Mouse (Mus musculus) testis, adult 2 months (tissue): Measurements from ENCODE around the gene Mon2. TPM values are rescaled to one million over a fixed set of nuclear protein-coding genes. Genes with fewer than 3 reads are reported as not detected.
A peak's percentile ranks its signal among the peaks of the same experiment; 100 is the strongest.

ENCODE experiments used
- H3K27ac ChIP-seq: fragments of 200-500 bp; 2 replicates; pipeline ENCODE4 v1.5.1; 2012; ENCODE audit warnings: low read depth, low read length; ENCODE audit not compliant: control insufficient read depth, insufficient read depth
- H3K27me3 ChIP-seq: fragments of 200-500 bp; 2 replicates; pipeline ENCODE4 v1.6.1; 2012; ENCODE audit warnings: mild to moderate bottlenecking, low read length, moderate library complexity; ENCODE audit not compliant: control insufficient read depth, insufficient read depth
- H3K36me3 ChIP-seq: fragments of 200-500 bp; 2 replicates; pipeline ENCODE4 v1.6.1; 2012; ENCODE audit warnings: mild to moderate bottlenecking, low read length; ENCODE audit not compliant: control insufficient read depth, insufficient read depth
- H3K4me1 ChIP-seq: fragments of 200-500 bp; 2 replicates; pipeline ENCODE4 v1.6.1; 2012; ENCODE audit warnings: low read length; ENCODE audit not compliant: control insufficient read depth, insufficient read depth
- H3K4me3 ChIP-seq: fragments of 200-500 bp; 2 replicates; pipeline ENCODE4 v1.5.1; 2012; ENCODE audit warnings: low read depth, mild to moderate bottlenecking, low read length, moderate library complexity, mixed read lengths; ENCODE audit not compliant: control insufficient read depth
- CTCF ChIP-seq: fragments of 200-500 bp; IDR thresholded peaks from 2 replicates; pipeline ENCODE4 v1.5.1; 2012; ENCODE audit warnings: low read depth, mild to moderate bottlenecking, inconsistent platforms, low read length, moderate library complexity; ENCODE audit not compliant: control insufficient read depth, insufficient read depth, insufficient replicate concordance
- POLR2A ChIP-seq: fragments of 200-500 bp; IDR thresholded peaks from 2 replicates; pipeline ENCODE4 v1.6.1; 2012; ENCODE audit warnings: low read depth, mild to moderate bottlenecking, inconsistent platforms, low read length, moderate library complexity; ENCODE audit not compliant: control insufficient read depth
- polyA plus RNA-seq: library from polyadenylated mRNA; depleted of rRNA; stranded (reverse); fragments of >200 nt; gene quantifications from 2 replicates; pipeline ENCODE4 v1.2.3, GENCODE M21; 2012

Gene Mon2
- polyA plus RNA-seq, 1 experiment: 17.0 TPM

DNA sequence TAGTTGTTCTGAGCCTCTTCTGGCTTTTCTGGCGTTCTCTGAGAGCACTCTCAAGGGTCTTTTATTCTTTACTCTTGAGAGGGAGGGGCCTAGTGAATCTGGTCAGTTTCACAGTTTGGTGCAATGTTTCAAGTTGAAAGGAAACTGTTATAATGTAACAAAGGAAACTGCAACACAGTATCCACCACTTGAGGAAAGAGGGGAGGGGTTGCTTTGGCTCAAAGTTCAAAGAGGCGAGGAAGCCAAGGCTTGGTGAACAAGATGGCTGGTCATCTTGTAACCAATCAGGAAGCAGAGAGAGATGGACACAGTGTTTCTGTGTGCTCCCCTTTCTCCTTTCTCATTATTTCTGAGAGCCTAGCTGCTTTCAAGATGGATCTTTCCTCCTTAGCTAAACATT lies 10.5 kb upstream of the Mon2 start:
- TF ChIP-seq CTCF: no peak
- TF ChIP-seq POLR2A: no peak
- Histone ChIP-seq H3K36me3 (no peaks in the 10 kb centered on the region), H3K4me1 (peaks cover 4% of the 10 kb centered on the region; the same call in 1 of the 2 replicates), H3K4me3 (no peak overlapping the region), H3K27ac (no peak overlapping the region), H3K27me3 (no peaks in the 10 kb centered on the region)

- no peak for TF ChIP-seq CTCF
- Histone ChIP-seq H3K4me3 (no peak overlapping the region), H3K27ac (no peak overlapping the region), H3K36me3 (no peaks in the 10 kb centered on the region), H3K4me1 (peaks cover 4% of the 10 kb centered on the region; the same call in 1 of the 2 replicates), H3K27me3 (no peaks in the 10 kb centered on the region)
Observed at GRCm38 (mm10) chr10:123084900-123085641, 8.8 kb upstream of the Mon2 start.

DNA sequence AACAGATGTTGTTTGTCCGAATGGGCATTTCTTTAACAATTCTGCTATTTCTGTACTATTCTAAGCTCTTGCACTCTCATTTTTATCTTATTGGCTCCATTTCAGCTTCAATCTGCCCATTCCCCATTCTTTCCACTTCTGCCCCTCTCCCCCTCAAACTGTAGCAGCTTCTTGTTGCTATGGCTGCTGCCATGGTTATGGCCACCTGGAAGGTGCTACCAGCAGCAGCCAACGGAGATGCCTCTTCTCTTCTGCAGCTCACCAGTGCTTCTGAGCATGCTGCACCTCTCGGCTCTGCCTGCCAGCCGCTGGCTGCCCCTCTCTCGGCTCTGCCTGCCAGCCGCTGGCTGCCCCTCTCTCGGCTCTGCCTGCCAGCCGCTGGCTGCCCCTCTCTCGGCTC lies 8.0 kb upstream of the Mon2 start:
- H3K27me3 ChIP-seq: no peaks in the 10 kb centered on the region

DNA sequence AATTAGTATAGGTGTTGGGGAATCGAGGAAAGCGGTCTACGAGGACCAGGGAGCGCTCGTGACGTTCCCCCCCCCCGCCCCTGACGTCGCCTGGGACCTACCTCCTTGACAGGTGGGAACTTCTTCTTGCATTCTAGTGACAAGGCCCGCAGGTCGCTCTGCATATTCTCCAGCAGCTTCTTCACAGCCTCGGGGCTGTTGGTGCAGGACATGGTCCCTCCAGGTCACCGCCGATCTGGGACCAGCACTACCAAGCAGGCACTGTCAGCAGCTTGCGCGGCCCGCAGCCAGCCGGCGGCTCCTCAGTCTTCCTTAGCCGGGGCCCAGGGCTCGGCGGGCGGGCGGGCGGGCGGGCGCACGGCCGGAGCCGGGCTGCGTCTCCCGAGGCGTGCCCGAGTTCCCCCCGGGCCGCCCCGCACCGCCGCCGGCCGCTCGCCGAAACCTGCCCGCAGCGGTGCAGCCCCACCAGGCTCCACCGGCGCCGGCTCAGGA lies 508 bp downstream of the Mon2 start:
- Histone ChIP-seq H3K27ac (no peak overlapping the region), H3K4me1 (peaks cover 4% of the 10 kb centered on the region), H3K27me3 (no peaks in the 10 kb centered on the region), H3K4me3 (peak overlapping the region; percentile 91), H3K36me3 (no peaks in the 10 kb centered on the region)
- TF ChIP-seq CTCF (no peak), POLR2A (no peak)

More for the DNA sequence above, 8.0 kb upstream of the Mon2 start:
- Histone ChIP-seq H3K4me3 (no peak overlapping the region), H3K36me3 (no peaks in the 10 kb centered on the region), H3K4me1 (no peaks in the 10 kb centered on the region), H3K27ac (no peak overlapping the region)
- TF ChIP-seq POLR2A (no peak), CTCF (no peak)

GRCm38 (mm10) chr10:123071997-123072396 lies 4.3 kb downstream of the Mon2 start:
- Histone ChIP-seq H3K27me3 (no peaks in the 10 kb centered on the region), H3K4me3 (no peak overlapping the region), H3K4me1 (peaks cover 4% of the 10 kb centered on the region), H3K36me3 (no peaks in the 10 kb centered on the region), H3K27ac (no peak overlapping the region)
- no peak for TF ChIP-seq CTCF
- TF ChIP-seq POLR2A: no peak

DNA sequence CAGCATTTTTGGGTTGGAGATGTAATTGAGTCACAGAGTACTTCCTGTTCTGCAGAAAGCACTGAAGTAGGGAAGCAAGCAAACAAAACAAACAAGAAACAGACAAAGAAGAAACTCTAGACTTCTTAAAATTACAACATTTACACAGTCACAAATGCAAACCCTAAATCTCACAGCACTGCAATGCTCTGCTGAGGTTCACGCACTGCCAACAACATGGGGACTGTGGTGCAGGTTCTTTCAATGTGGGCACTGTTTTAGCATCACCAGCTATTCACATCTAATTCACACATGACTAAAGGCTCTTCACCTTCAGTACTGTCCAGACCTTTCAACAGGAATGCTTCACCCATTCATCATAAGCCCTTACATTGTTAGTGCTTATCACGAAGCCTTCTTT lies 13.3 kb downstream of the Mon2 start:
- Histone ChIP-seq H3K4me3 (no peak overlapping the region), H3K4me1 (no peaks in the 10 kb centered on the region), H3K27ac (no peak overlapping the region), H3K36me3 (no peaks in the 10 kb centered on the region), H3K27me3 (no peaks in the 10 kb centered on the region)
- TF ChIP-seq CTCF (no peak), POLR2A (no peak)

DNA sequence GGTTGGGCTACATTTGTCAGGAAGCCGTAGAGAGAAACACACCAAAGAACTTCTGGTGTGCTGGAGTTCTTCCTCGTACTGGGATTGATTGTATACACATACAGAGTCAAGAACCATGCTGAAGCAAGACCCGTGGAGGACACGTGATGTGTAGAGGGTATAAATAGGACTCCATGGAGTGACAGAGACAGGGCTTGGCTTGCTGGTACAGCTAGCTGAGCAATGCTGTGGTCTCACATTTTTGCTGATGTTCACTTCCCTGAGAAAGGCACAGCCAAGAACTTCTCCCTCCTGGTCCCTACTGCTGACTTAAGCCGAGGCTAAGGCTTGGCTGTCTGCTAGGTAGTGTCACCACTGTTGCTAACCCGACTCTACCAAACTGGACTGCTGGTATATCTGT lies 15.5 kb downstream of the Mon2 start:
- TF ChIP-seq CTCF: no peak
- TF ChIP-seq POLR2A: no peak

More for the DNA sequence above, 15.5 kb downstream of the Mon2 start:
- H3K4me1 ChIP-seq: no peaks in the 10 kb centered on the region
- H3K27ac ChIP-seq: no peak overlapping the region
- no peak overlapping the region for H3K4me3 ChIP-seq
- H3K36me3 ChIP-seq: no peaks in the 10 kb centered on the region
- H3K27me3 ChIP-seq: no peaks in the 10 kb centered on the region
